Mouse (Mus musculus) kidney, adult 9 months (tissue): ENCODE results near the gene Mpc1.
"Not testable (repeated sequence)": the region's sequence is repeated elsewhere in the genome, so short reads cannot be mapped to it uniquely, and the experiment has no call there.

ENCODE experiments used
- DNase-seq: peaks from one replicate; pipeline ENCODE4 v3.0.0; 2022

The Mpc1 gene

DNA sequence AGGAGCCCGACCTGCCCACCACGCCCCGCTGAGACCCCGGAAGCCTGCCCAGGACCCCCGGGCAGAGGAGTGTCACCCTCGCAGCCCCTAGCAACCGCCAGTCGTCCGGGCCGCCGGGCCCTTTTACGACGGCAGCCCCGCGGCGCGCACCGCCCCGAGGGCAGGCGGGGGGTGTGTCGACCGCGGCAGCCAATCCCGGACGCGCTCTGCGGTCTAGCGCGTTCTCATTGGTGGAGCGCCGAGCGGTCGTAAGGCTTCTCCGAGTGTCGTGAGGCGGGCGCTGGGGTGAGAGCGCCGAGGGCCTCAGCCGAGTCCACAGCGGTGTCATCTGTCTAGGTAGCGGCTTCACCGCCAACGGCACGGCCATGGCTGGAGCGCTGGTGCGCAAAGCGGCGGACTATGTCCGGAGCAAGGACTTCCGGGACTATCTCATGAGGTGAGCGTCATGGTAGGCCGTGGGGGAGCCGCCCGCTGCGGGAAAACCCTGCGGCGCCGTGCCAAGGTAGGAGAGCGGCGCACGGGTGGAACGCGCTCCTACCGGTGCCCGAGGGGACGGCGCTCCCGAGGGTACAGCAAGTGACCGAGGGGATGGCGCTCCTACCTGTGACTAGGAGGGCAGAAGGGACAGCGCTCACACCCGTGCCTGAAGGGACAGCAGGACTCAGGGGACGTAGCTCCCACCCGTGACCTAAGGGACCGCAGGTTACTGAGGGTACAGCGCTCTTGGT is 986 bp downstream of the Mpc1 start:
- DNase-seq, result peak; percentile 97

DNA sequence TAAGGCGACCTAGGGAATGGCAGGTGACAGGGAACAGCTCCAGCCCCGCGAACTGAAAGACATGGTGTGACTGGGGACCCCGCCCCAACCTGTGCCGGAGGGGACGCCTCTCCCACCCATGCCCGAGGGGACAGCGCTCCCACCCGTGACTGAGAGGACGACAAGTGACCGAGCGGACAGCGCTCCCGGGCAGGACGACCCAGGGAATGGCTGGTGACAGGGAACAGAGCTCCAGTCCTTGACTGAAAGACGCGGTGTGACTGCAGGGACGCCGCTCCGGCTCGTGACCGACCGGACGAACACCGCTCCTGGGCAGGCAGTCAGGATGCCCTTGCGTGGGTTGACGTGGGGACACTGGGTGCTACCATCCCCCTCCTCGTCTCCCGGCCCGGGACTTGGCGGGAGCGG is 1.6 kb downstream of the Mpc1 start:
- peak; percentile 61 for DNase-seq

GRCm38 (mm10) chr17:8285056-8285455 is 2.4 kb downstream of the Mpc1 start:
- no peak for DNase-seq

- DNase-seq, result no peak
Observed at GRCm38 (mm10) chr17:8286987-8287386, 4.3 kb downstream of the Mpc1 start.

DNA sequence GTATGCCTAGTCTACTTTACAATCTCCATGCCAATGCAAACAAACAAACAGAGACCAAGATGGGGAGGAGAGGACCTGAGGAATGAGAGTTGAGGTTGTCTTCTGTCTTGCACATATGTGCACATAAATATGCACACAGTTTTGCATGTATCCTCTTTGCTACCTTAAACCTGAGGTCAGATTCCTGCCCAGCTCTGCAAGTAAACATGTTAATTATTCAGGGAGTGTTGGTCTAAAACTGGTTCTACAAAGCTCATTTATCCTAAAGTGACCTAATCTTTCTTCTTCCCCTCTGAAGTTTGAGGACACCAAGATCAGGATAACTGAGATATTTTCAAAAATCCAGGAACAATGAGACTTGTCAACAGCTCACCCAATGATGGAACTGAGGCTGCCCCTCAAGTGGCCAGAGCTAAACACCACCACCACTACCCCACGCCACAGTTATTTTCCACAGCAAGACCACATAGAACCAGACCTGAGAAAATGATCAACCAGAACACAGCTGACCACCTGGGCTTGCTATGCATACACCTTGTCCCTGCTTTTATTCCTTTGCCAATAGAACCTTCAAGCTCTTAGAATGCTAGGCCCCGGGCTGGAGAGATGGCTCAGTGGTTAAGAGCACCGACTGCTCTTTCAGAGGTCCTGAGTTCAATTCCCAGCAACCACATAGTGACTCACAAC is 7.4 kb downstream of the Mpc1 start:
- DNase-seq, result peak; percentile 59

DNA sequence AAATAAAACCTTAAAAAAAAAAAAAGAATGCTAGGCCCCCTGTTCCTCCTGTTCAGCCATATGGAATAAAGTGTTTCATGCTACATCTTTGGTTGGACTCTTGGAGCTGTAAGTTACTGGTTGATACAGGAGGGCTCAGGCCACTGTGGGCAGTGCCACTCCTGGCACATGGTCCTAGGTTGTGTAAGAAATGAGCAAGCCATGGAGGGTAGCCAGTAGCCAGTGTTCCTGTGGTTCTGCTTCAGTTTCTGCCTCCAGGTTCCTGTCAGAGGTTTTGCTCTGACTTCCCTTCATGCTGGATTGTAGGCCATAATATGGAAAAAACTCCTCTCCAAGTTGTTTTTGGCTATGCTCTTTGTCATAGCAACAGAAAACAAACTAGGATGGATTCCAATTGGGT is 8.0 kb downstream of the Mpc1 start:
- peak; percentile 53 for DNase-seq

GRCm38 (mm10) chr17:8295825-8296224 is 13.1 kb downstream of the Mpc1 start:
- no peak for DNase-seq

DNA sequence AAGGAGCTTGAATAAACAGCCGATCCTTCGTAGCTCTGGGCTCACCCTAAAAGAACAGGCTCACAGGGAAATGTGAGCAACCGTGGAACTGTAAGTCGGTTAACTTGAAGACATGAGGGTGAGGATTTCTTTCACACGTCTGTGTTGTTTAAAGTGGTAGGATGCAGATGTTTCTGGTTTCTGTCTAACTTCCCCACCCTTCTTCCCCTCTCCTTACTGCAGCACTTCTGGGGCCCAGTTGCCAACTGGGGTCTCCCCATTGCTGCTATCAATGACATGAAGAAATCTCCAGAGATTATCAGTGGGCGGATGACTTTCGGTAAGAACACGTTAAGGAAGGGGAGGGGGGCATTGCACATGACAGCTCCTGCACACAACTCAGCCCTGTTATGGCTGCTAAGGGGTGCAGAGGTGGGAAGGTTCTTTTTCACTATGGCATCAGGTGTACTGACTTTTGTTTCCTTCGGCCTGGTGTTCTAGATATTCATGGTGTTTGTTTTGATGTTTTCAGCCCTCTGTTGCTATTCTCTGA is 13.7 kb downstream of the Mpc1 start:
- no peak for DNase-seq

- no peak for DNase-seq
Observed at GRCm38 (mm10) chr17:8297746-8298145, 15.0 kb downstream of the Mpc1 start.

DNA sequence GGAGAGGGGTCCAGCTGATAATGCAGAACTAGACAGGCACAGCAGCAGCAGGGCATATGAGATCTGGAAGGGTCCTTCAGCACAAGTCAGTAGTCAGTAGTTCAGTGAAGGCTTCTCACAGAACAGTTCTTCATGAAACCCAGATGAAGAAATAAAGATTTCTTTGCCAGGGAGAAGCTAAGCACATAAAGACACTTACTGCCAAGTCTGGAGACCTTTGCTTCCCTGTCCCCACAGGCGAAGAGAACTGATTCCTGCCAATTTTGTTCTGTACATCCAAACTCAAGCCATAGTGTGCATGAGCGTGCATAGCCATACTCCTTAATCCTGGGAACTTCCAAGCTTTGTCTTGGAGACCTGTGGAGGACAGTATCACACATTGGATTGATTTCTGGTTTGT is 15.6 kb downstream of the Mpc1 start:
- DNase-seq, result no peak

DNA sequence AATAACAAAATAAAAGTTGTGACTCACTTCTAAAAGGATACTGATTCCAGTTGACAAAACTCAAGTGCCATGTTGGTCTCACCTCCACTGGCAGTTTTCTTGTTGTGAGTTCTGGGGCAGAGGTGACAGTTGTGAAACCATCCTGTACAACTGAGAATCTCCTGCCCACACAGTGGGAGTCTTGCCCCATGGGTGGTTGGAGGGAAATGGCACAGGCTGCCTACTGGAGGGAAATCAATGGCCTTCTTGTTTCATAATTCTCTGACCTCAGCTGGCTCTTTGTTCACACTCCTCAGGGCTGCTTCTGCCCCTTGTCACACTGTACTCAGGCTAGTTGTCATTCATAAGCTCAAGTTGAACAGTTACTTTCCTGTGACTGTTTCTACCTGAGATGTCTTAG is 16.8 kb downstream of the Mpc1 start:
- no peak for DNase-seq

- DNase-seq, result no peak
Observed at GRCm38 (mm10) chr17:8301515-8301914, 18.8 kb downstream of the Mpc1 start.

DNA sequence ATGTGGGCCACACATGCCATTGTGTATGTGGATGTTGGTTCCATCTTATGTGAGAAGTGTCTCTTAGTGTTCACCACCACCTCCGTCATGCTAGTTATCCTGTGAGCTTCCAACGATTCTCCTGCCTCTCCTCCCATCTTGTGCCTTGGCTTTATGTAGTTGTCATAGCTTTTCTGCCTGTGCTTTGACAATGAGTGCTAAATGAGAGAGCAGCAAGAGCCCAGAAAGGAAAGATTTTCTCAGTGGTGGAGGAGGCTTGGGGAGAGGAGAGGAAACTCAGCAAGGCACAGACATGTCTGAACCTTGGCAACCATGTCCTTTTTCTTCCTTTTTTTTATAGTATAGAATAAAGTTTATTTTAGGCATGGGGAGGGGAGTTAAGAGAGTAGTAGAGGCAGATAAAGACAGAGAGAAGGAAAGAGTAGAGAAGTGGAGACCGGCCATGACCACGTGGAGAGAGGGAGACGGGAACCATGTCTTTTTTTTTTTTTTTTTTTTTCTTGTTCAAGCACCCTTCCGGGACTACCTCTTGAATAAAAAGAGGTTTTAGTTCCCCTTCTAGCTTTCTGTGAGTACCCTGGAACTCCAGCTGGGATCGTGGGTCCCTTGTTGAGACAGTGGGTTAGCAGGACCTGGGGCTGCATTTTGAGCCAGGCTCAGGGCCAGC is 20.2 kb downstream of the Mpc1 start:
- no peak for DNase-seq

DNA sequence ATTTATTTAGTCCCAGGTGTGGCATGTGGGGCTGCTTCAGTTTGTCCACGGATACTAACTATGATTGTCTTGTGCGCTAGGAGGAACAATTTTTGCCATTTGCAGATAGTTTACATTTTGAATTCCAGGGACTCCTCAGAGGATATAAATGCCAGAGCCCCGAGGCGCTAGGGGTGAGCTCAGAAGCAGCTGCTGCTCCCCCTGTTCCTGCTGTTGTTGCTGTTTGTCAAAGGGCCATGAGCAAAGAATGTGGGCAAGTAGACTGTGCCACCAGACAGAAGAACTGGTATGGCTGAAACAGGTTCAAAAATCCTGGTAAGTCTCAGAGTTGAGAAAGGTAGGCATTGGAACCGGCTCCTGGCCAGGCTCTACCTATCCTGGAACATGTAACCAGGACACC is 21.0 kb downstream of the Mpc1 start:
- no peak for DNase-seq

DNA sequence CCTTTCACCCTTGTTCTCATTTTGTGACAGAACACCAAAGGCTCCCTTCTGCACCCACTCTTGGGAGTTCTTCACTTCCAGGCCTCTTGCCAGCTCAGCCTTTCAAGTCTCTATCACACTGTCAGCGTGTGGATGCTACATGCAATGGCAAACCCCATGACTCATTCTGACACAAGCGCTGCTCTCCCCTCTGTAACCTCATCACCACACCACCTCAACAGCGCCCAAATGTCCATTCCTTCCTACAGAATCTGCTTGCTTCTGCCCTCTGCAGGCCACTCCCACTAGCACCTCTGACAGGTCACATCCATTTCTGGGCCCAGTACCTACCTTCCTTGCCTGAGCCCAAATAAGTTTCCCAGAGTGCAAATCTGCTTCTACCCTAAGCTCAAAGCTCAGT is 23.1 kb downstream of the Mpc1 start:
- DNase-seq, result no peak

DNA sequence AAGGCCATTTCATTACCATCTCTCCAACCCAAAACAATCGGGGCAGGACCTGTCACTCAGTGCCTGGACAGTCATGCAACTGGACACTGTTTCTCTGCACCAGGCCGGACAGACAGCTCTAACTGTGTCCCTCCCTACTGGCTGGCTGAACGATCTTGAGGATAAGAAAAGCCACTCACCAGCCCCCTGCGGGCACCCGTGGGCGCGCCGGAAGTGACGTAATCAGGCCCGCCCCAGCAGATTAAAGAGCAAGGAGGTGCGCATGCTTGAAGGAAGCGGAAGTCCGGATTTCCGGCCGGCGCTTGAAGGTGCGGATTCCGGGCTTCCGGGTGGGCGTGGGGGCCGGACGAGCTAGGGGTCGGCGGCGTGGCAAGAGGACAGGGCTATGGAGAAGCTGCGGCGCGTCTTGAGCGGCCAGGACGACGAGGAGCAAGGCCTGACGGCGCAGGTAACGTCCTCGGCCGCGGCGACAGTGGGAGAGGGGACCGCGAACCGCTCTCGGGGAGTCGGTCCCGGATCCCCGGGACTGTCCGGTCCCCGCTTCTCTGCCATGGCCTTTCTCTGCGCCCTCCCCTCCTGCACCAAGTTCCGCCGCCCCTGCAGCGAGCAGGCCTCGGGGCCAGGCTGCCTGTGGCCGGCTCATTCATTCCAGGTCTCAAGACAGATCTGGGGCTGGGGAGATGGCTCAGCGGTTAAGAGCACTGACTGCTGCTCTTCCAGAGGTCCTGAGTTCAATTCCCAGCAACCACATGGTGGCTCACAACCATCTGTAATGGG is 28.3 kb downstream of the Mpc1 start, which contains the start of gene Sft2d1:
Gene Sft2d1 (plus strand): TSS at position 265 of the 777 bp plus-strand sequence.
- peak; percentile 98 for DNase-seq

DNA sequence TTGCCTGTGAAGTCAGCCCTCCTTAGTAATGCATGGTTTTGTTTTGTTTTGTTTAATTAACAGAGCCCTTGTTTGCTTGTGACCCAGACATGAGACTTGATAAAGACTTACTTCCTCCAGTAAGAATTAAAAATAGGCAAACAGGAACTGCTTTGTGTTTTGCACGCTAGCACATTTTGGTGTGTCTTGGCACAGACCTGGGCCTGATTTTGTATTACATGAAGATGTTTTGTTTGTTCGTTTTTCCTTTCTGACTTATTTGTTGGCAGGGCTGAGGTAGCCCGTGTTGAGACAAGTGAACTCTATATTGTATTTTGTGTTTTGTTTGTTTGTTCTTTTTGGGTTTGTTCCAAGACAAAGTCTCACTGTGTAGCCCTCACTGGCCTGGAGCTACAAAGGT is 29.0 kb downstream of the Mpc1 start:
- DNase-seq, result peak; percentile 48

GRCm38 (mm10) chr17:8313976-8314375 is 31.3 kb downstream of the Mpc1 start:
- peak; percentile 83 for DNase-seq

DNA sequence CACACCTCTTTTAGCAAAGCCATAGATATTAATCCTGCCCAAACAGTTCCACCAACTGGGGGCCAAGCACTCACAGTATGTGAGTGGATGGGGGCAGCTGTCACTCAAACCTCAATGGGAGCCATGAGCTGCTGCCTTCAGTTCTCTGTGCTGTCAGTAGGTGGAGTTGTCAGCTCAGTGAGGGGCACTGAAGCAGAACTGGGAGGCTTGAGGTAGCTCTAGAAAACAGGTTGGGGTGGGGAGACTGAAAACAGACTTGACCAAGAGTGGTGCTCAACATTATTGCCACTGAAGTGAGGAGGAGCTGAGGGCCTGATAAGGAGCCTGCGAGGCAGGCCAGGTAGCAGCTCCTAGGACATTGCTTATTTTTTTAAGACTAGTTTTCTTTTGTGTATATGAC is 33.5 kb downstream of the Mpc1 start:
- DNase-seq, result peak; percentile 50

GRCm38 (mm10) chr17:8326877-8327276 is 44.2 kb downstream of the Mpc1 start:
- DNase-seq, result not testable (repeated sequence)

DNA sequence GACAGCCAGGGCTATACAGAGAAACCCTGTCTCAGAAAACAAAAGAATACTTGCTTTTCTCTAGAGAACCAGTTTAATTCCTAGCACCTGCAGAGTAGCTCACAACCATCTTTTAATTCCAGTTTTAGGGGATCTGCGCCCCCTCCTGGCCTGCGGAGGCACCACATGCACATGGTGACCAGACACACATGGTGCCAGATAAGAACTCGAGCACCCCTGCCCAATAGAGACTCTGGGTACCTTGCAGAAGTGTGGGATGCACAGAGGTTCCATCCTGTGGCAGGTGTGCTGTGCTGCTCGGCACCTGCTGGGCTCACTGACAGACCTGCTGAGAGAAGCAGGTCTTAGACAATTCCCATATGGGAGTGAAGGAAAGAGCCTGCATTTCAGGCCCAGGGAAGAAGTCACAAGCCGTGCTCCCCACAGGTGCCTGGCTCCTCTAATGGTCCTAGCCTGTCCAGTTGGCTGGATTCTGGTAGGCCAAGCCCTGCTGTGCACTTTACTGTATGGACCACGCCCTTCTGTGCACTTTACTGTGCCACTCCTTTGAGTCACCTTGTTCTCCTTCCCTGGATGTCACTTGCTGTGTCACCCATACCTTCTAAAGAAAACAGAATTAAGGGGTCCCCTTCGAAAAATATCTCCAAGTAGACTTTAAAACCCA is 45.9 kb downstream of the Mpc1 start:
- DNase-seq, result no peak

- no peak for DNase-seq
Observed at GRCm38 (mm10) chr17:8330602-8331001, 47.9 kb downstream of the Mpc1 start.
